Mouse (Mus musculus) gastrocnemius, adult 8-10 months (tissue): ENCODE data around the gene Cbfa2t3. TPM values are rescaled to one million over a fixed set of nuclear protein-coding genes. Genes with fewer than 3 reads are reported as not detected.
"Not testable (repeated sequence)": the region's sequence is repeated elsewhere in the genome, so short reads cannot be mapped to it uniquely, and the experiment has no call there.

Experiments
- DNase-seq, 2 experiments: peaks; one replicate each; pipeline ENCODE4 v3.0.0; 2022; ENCODE audit warnings: low spot score in 2 of 2
- total RNA-seq, 4 experiments: library from RNA; stranded (reverse); gene quantifications; 2 replicates each; pipeline ENCODE4 v1.2.4; 2022

Gene Cbfa2t3
- total RNA-seq, 4 experiments from 2014 or later = 12.3 to 22.0 (median 17.2) TPM

- DNase-seq = peak; percentile 47 to 73
Observed at GRCm38 (mm10) chr8:122639521-122640248, 59.2 kb downstream of the Cbfa2t3 start.

DNA sequence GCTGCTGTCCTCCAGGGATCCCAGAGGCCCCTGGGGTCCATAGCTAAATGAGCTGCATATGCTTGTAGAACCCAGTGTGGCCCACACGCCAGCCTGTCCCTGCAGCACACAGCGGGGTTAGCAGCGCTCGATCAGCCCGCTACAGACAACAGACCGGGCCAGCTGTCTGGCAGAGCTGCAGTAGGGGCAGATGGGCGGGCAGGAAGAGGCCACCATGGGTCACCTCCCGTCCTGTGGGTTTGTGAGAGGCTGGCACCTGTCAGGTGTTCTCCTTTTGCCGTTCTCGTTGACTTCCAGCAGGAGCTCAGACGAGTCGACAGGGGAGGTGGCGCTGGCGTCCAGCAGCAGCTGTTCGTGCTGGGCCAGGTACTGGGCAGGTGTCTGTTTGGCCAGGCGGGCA, 60.3 kb downstream of the Cbfa2t3 start:
- DNase-seq = no peak

DNA sequence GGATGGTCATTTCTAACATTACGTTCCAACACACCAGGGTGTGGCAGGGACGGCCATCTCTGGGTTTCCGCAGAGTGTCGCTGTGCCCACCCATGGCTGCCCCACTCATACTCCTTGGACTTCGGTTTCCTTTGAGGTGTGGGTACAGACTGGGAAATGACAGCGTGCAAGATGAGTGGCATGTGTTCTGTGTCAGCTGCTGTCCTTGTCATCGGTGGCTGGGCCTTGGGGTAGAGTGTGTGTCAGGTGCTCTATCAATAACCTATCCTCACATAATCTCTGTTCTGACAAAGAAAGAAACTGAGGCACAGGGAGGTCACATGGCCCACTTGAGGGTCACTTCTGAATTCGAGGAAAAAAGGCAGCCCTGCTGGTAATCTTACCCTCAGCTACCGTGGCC, 61.7 kb downstream of the Cbfa2t3 start:
- no peak for DNase-seq

GRCm38 (mm10) chr8:122636803-122637175, 62.1 kb downstream of the Cbfa2t3 start:
- peak; percentile 70 to 84 for DNase-seq

- DNase-seq = no peak
Observed at GRCm38 (mm10) chr8:122635878-122636802, 62.8 kb downstream of the Cbfa2t3 start.

DNA sequence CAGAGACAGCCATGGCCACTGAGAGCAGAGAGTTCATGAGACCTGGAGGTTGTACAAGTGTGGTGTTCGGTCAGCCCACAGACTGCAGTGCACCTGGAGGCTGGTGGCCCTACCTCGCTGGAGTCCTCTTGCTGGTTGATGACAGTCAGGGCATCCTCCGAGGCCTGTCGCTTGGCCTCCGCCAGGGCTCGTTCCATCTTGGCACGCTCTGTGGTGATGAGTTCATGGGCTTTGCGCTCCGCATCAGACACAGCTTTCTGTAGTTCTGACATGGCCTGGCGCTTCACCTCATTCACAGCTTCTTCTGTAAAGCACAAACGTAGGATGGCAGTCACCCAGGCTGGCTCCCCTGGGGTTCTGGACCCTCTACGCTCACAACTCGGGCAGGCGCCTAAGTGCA, 65.7 kb downstream of the Cbfa2t3 start:
- no peak for DNase-seq

- DNase-seq = not testable (repeated sequence)
Observed at GRCm38 (mm10) chr8:122632134-122632533, 66.8 kb downstream of the Cbfa2t3 start.

GRCm38 (mm10) chr8:122630696-122631095, 68.2 kb downstream of the Cbfa2t3 start:
- DNase-seq = no peak

DNA sequence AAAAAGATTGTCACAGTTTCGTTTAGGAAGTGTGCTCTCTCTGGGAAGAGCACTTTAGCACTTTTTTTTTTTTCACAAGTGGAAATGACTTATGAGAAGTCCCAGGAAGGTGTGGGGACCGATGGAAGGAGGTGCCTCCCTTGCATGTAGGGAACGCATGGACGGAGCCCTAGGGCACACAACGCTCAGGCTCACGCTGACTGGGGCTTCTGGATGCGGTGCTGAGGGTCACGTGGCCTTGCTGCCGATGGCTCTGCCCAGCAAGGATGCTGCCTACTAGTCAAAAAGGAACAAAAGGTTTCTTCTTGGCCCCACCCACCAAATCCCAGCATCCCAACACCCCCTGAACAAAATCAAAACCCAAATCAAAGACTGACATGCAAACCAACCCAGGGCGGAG, 69.5 kb downstream of the Cbfa2t3 start:
- no peak for DNase-seq

- no peak for DNase-seq
Observed at GRCm38 (mm10) chr8:122626896-122627295, 72.0 kb downstream of the Cbfa2t3 start.

- DNase-seq = no peak
Observed at GRCm38 (mm10) chr8:122625811-122626210, 73.1 kb downstream of the Cbfa2t3 start.

DNA sequence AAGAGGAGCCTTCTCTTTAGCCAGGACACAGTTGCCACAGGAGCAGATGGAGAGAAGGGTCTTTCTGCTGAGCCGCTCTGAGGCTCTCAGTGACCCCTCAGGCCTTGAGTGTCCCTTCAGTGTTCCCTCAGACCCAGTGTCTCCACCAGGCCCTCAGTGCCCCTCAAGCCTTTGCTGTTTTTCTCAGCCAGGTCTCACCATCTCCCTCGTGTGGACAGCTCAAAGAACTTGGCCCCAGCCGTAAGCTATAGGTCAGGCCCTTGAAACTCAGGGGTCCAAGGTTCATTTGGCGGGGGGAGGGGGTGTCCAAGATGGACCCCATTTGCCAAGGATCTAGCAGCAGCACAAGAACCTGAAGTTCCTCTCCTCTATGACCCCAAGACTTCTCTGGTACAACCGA, 74.3 kb downstream of the Cbfa2t3 start:
- no peak for DNase-seq

DNA sequence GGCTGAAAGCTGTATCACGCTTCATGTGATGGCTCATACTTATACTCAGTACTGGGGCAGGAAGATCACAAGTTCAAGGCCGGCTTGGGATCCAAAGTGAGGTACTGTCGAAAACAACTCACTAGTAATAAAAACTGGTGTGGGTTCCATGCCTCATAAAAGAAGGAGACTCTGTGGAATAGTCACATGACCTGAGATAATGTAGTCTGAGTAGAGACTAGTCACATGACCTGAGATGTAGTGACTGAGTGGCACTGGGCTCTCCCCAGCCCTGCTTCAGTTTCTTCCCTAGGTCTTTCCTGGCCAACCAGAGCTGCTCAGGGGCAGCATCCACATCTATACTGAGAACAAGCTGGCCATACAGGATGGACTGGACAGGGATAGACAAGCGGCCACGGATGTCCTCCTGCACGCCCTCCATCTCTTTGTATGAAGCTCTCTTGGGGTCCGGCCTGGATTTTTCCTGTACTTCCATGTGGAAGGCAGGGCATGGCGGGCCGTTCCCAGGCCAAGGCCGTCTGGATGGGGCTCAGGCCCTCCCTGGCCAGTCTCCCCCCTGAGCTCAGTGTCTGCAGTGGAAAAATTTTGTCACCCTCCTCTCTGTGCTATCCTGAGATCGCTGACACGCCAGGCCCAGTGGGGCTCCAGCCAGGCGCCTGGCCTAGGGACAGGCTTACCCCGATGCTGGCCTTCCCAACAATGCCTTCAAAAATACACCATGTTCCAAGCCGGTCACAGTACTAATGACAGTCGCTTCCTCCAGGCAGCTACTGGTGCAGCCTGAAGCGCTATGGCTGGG, 74.9 kb downstream of the Cbfa2t3 start:
- peak; percentile 57 to 61 for DNase-seq

GRCm38 (mm10) chr8:122622727-122623126, 76.2 kb downstream of the Cbfa2t3 start, which contains the start of gene Pabpn1l:
Gene Pabpn1l (minus strand): TSS chr8:122622739.
- DNase-seq = no peak

DNA sequence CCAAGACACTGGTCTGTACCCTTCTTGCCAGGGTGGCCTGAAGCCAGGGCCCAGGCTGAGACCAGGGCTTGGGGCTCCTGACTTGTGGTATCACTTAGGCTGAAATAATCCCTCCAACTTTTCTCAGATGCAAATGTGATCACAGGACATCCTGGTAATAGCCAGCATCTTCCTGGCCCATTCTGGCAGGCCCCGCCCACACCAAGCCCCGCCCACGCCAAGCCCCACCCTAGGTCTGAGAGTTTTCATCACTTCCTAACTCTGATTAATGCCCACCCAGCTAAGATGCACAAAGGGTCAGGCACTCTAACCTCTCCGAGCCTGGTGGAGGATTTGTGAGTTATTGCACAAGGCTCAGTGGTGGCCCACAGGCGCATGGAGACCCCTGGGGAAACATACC, 78.5 kb downstream of the Cbfa2t3 start:
- no peak for DNase-seq

DNA sequence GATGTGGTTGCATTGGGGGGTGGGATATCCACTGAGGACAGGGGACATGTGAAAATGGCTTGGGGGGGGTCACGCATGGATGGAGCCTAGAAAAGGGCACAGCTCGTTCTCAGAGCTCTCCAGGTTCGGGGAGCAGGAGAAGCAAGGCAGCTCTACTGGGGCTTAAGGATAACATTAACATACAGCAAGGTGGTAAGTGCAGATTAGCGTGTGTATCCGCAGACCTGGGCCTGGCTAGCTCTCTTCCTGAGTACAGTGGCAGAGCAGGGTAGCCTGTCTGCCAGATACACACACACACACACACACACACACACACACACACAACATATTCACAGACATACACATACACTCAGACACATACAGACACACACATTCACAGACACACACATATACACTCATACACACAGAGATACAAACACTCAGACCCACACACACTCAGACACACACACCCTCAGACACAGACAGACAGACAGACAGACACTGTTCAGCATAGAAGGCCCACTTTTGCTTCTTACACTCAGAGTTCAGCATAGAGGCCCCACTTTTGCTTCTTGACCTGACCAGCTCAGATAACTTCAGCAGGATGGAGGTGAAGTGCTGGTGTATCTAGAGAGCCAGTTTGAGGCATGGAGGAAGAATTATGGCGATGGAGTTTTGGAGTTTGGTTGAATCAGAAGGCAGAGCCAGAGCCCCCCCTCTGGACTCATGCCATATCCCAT, 80.1 kb downstream of the Cbfa2t3 start:
- DNase-seq = no peak

DNA sequence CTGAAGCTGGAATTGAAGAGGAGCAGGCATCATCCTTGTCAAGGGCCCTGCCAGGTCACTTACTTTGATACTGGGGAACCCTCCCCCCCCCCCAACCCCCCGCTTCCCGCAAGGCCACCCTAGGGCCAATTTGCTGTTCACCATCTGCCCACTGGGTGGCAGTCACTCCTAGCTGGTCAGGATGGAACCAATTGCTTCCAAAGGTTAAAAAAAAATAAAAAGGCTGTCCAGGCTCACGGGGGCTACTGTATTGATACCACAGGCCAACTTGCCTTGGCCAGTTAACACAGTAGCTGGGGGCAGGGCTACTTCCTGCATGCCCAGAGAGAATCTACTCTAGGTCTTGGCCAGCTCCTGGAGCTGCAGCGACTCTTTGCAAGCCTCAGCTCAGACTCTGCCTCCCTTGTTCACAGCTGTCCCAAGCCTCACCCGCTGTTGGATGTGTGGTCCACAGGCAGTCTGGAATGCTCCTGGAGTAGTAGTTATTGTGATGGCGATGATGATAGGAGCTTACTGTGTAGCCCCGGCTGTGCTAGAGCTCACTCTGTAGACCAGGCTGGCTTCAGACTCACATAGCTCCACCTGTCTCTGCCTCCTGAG, 80.9 kb downstream of the Cbfa2t3 start:
- DNase-seq = peak; percentile 74 to 79

DNA sequence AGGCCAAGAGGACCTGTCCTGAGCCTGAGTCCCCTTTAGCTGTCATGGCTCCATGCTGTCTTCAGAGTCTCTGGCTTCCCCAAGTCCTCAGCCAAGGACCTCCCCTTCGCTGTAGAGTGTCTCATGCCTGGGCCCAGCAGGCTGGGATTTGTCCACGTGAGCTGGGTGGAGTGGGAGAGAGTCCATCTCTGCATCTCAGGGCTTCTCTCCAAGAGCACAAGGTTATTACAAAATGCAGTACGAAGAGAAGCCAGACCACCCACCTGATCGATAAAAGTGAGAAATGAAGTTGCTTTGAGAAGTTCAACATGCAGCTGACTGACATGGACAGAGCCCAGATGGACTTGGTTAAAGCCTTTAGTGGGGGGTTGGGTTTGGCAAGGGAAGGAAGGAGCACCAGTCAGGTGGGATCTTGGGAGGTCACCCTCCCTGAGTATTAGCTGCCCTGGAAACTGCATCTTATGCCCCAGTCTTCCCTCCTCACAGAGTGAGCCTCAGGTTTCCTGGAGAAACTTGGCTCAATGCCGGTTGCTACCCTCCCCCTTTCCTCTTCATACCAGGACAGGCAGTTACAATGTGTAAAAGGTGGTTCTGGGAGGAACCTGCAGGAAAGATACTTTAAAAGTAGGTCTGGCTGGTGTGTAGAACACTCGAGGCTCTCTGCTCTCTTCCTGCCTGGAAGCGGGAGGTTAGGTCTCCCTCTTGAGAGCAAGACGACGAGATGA, 82.6 kb downstream of the Cbfa2t3 start:
- no peak for DNase-seq

DNA sequence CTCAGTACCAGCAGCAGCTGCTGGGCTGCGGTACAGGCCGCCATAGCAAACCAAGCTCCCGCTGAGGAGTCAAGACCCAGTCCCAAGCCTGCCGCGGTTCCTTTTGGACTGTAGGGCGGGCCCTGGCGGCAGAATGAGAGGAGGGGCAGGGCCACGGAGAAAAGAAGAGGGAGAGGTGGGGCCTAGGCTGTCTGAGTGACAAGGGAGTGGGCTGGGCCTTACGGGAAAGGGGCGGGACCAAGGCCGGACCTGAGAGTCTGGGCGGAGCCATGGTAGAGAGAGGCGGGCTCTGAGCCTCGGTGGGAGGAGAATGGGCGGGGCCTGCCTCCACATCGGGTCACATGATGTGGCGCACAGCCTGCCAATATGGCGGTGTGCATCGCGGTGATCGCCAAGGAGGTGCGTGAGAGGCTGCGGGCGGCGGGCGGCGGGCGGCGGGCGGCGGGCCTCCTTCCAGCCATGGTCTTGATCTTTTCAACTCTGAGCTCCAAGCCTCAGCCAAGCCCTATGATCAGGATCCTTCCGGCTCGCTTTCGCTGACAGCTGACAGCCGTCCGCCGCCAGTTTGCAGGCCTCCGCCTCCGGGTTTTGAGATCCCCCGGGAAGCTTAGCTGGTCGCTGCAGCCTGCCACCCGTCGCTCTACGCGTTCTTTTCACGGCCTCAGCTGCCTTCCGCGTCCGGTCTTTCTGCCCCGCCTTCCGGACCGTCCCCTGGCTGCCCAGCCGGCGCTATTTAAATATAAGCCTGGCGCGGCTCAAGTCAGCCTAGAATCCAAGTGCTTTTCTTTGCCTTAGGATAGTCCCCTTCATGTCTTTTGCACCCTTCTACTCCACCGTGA, 87.4 kb downstream of the Cbfa2t3 start, which contains the start of the genes Galns and Trappc2l:
Gene Galns, minus strand, starts transcription at position 169 of the 839 bp plus-strand sequence.
Gene Trappc2l, plus strand, starts transcription at position 346 of the 839 bp plus-strand sequence.
- DNase-seq = peak; percentile 93 to 95
